Mouse (Mus musculus) c-Kit-positive CD71-positive TER-119-negative erythroid progenitor cells, embryonic 14.5 days (primary cell): ENCODE results near the gene Ugt1a10.
"Not testable (repeated sequence)": the region's sequence is repeated elsewhere in the genome, so short reads cannot be mapped to it uniquely, and the experiment has no call there.

Source experiments
- DNase-seq: peaks from one replicate; pipeline ENCODE4 v3.0.0-alpha.2; 2013; ENCODE audit warnings: low read depth

Gene Ugt1a10

GRCm38 (mm10) chr1:88215466-88216380 lies 160.5 kb downstream of the Ugt1a10 start:
- DNase-seq = no peak

- no peak for DNase-seq
Measured at GRCm38 (mm10) chr1:88216551-88216950, 161.4 kb downstream of the Ugt1a10 start.

- DNase-seq = no peak
Measured at GRCm38 (mm10) chr1:88217144-88217543, 162.0 kb downstream of the Ugt1a10 start.

- DNase-seq = no peak
Measured at GRCm38 (mm10) chr1:88217576-88217975, 162.4 kb downstream of the Ugt1a10 start.

GRCm38 (mm10) chr1:88218051-88218450 lies 162.9 kb downstream of the Ugt1a10 start:
- DNase-seq = no peak

GRCm38 (mm10) chr1:88218591-88218990 lies 163.4 kb downstream of the Ugt1a10 start:
- no peak for DNase-seq

- no peak for DNase-seq
Measured at GRCm38 (mm10) chr1:88219054-88219453, 163.9 kb downstream of the Ugt1a10 start.

- no peak for DNase-seq
Measured at GRCm38 (mm10) chr1:88220336-88220735, 165.1 kb downstream of the Ugt1a10 start.

GRCm38 (mm10) chr1:88222216-88222615 lies 167.0 kb downstream of the Ugt1a10 start:
- DNase-seq = no peak

- not testable (repeated sequence) for DNase-seq
Measured at GRCm38 (mm10) chr1:88223011-88223515, 167.9 kb downstream of the Ugt1a10 start.

GRCm38 (mm10) chr1:88223591-88223990 lies 168.4 kb downstream of the Ugt1a10 start:
- DNase-seq = no peak

- DNase-seq = no peak
Measured at GRCm38 (mm10) chr1:88224029-88224776, 169.0 kb downstream of the Ugt1a10 start.

- DNase-seq = not testable (repeated sequence)
Measured at GRCm38 (mm10) chr1:88225301-88225700, 170.1 kb downstream of the Ugt1a10 start.

GRCm38 (mm10) chr1:88225741-88226140 lies 170.6 kb downstream of the Ugt1a10 start:
- no peak for DNase-seq

GRCm38 (mm10) chr1:88226670-88227379 lies 171.6 kb downstream of the Ugt1a10 start, which contains the start of gene Mroh2a:
TSS of gene Mroh2a (plus strand) at chr1:88226986.
- no peak for DNase-seq

- DNase-seq = no peak
Measured at GRCm38 (mm10) chr1:88227482-88227881, 172.3 kb downstream of the Ugt1a10 start.

- no peak for DNase-seq
Measured at GRCm38 (mm10) chr1:88228121-88228520, 172.9 kb downstream of the Ugt1a10 start.

- no peak for DNase-seq
Measured at GRCm38 (mm10) chr1:88229566-88229965, 174.4 kb downstream of the Ugt1a10 start.

GRCm38 (mm10) chr1:88229986-88230385 lies 174.8 kb downstream of the Ugt1a10 start:
- no peak for DNase-seq

GRCm38 (mm10) chr1:88230421-88230820 lies 175.2 kb downstream of the Ugt1a10 start:
- DNase-seq = no peak

GRCm38 (mm10) chr1:88230981-88231802 lies 176.0 kb downstream of the Ugt1a10 start:
- no peak for DNase-seq
